Mouse (Mus musculus): Measurements from ENCODE around the gene Cap1.
"Not testable (repeated sequence)": the region's sequence is repeated elsewhere in the genome, so short reads cannot be mapped to it uniquely, and the experiment has no call there.

DNA sequence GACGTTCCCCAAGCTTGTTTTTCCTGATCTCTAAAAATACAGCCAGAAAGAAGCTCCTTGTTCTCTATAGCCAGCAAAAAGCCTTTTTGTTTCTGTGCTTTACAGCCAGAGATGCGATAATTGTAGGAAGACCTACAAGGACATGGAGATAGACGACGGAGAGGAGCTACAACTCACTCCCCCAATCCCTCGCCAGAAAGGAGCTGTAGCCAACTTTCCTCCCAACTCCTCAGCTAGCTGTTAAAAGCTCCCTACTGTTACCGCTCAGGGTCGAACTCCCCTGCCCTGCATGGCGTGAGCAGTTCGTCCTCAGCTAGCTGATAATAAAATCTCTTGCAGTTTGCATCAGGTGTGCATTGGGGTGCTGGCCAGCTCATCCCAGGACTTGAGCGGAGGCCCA lies 64.9 kb downstream of the Cap1 start:
- not testable (repeated sequence) for TF ChIP-seq CTCF, POLR2A (IDR thresholded peaks at IDR 0.05; ENCODE audit: extremely low read depth, insufficient read depth, low read length)
